Mouse (Mus musculus): Measurements from ENCODE around the gene Scamp4. TPM values are rescaled to one million over a fixed set of nuclear protein-coding genes. Genes with fewer than 3 reads are reported as not detected.
A peak's percentile ranks its signal among the peaks of the same experiment; 100 is the strongest.

Scamp4 gene
- polyA plus RNA-seq, 1 experiment from 2014 or later = 105 TPM

DNA sequence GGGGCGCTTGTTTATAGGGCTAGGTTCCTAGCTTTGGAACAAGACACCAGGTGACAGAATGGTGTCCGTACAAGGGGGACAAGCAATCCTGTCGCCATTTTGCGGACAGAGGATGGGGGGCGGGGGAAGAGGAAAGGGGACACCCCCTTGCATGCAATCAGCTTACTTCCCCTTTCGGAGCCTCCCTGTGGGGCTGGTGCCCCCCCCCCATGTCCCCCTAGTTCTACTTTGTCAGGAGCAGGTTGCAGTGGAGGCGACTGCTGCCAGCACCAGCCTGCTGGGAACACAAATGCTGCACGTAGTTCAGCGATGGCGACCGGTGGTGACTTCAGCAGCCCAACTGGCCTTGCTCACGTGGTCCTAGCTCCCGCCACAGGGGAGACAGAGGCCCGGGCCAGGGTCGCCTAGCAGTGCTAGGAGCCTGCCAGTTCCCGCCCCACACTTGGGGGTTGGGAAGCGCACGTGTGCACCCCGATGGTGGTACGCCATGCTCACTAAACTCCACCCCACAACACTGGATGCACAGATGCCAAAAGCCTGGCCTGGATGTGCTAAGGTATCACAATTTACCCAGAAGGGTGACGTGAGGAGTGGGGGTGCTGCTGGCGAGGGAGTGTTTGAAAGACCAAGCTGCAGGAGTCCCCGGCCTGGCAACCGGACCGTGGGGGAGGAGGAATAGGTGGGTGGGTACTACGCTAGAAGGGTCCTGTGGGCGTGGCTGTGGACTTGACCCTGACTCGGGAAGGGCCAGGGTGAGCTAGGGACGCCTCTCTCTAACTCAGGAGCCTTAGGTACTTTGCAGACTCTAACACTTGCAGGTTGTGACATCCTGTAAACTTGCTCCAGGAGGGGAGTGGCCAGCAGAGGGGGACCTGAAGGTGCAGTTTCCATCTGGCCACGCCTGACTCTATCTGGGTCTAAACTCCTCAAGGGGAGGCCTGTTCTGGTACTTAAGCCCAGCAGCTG is 31.5 kb upstream of the Scamp4 start:
- Histone ChIP-seq H3K4me2 (replicated peaks) (peak overlapping the region; percentile 46), H3K9me3 (no peaks in the 10 kb centered on the region), H3K4me1 (replicated peaks) (peaks cover 67% of the 10 kb centered on the region), H3K9ac (peak overlapping the region; percentile 38), H3K27me3 (replicated peaks) (no peaks in the 10 kb centered on the region), H3K4me3 (replicated peaks) (0 out of 2 replicates have a peak overlapping the region, but pooled peaks have one; percentile 7), H3K36me3 (0 out of 2 replicates have a peak, but pooled peaks cover 2% of the 10 kb centered on the region), H3K27ac (peak overlapping the region; percentile 38; the same call in 1 of the 2 replicates)
- ATAC-seq = peak; percentile 11
- WGBS = 24% methylated on average over 30 of the region's 30 CpGs

DNA sequence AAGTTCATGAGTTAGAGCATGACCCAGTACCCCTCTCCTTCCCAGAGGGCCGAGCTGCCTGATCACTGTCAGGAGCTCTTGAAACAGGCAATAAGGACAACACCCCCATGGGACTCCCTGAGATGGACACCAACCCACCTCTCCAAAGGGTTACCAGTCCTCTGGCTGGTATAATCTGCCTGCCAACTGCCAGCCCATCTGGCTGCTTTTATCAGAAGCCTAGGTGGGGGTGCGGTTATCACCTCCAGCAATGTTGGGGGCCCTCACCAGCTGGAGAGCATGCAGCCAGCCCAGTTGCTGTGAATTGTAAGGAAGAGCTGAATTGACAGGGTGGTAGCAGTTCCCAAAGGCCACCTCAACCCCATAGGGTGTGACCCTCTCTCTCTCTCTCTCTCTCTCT is 30.2 kb upstream of the Scamp4 start:
- no peaks in the 10 kb centered on the region for H3K27me3 ChIP-seq (replicated peaks)
- H3K27ac ChIP-seq = no peak overlapping the region
- H3K9me3 ChIP-seq = no peaks in the 10 kb centered on the region
- peaks cover 62% of the 10 kb centered on the region for H3K4me1 ChIP-seq (replicated peaks)
- 0 out of 2 replicates have a peak, but pooled peaks cover 2% of the 10 kb centered on the region for H3K36me3 ChIP-seq
- no peak overlapping the region for H3K9ac ChIP-seq
- no peak overlapping the region for H3K4me3 ChIP-seq (replicated peaks)
- no peak overlapping the region for H3K4me2 ChIP-seq (replicated peaks)
- 89% methylated on average over 2 of the region's 2 CpGs for WGBS
- ATAC-seq = no peak

- H3K4me2 ChIP-seq (replicated peaks) = no peak overlapping the region
- ATAC-seq = no peak
- no peak overlapping the region for H3K27ac ChIP-seq
- no peaks in the 10 kb centered on the region for H3K27me3 ChIP-seq (replicated peaks)
- no peak overlapping the region for H3K9ac ChIP-seq
- WGBS = 49% methylated on average over 9 of the region's 9 CpGs
- H3K4me1 ChIP-seq (replicated peaks) = peaks cover 67% of the 10 kb centered on the region
- no peaks in the 10 kb centered on the region for H3K9me3 ChIP-seq
- H3K4me3 ChIP-seq (replicated peaks) = no peak overlapping the region
- H3K36me3 ChIP-seq = no peaks in the 10 kb centered on the region
Observed at GRCm38 (mm10) chr10:80573944-80574343, 28.7 kb upstream of the Scamp4 start.

DNA sequence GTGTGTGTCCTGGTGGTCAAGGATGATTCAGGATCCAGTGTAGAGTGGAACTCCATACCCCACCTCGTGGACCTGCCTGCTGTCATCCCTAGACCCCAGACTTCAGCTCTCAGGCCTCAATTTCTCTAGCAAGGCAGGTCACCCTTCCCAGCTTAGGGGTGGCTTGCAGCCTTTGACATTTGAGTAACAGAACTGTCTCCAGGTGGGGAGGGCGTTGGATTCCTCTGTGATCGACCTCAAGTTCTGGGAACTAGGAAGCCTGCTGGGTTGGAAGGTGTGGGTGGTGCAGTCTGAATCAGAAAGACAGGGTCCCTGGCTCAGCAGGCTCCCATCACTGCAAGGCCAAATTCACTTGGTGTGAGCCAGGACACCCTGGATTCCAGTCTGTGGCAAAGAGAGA is 27.8 kb upstream of the Scamp4 start:
- H3K9ac ChIP-seq = peak overlapping the region; percentile 72
- no peak overlapping the region for H3K4me3 ChIP-seq (replicated peaks)

DNA sequence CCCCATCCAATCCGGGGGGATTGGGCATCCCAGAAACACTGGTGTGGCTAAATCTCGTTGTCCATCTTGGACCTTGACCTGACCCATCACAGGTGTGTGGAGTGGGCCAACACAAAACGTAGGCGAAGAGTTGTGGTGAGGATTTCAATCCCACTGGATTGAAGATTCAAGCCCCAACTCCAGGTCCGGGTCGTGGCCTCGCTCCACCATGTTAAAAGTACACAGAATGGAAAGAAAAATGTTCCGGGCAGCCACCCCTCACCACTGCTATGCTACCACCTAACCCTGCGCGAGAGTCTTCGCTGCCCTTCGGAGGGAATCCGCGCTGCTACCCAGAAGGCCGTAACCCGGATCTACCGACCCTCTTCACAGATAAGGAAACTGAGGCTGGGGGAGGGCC is 26.7 kb upstream of the Scamp4 start:
- Histone ChIP-seq H3K27me3 (replicated peaks) (no peaks in the 10 kb centered on the region), H3K27ac (no peak overlapping the region), H3K4me1 (replicated peaks) (peaks cover 56% of the 10 kb centered on the region), H3K9me3 (no peaks in the 10 kb centered on the region), H3K36me3 (no peaks in the 10 kb centered on the region), H3K4me3 (replicated peaks) (peak overlapping the region; percentile 89), H3K4me2 (replicated peaks) (peak overlapping the region; percentile 94), H3K9ac (peak overlapping the region; percentile 72)
- ATAC-seq = no peak
- 11% methylated on average over 17 of the region's 17 CpGs for WGBS

More for the DNA sequence above, 27.8 kb upstream of the Scamp4 start:
- peaks cover 66% of the 10 kb centered on the region for H3K4me1 ChIP-seq (replicated peaks)
- no peaks in the 10 kb centered on the region for H3K9me3 ChIP-seq
- 81% methylated on average over 3 of the region's 3 CpGs for WGBS
- H3K36me3 ChIP-seq = no peaks in the 10 kb centered on the region
- H3K4me2 ChIP-seq (replicated peaks) = peak overlapping the region; percentile 94; the same call in 1 of the 2 replicates
- H3K27ac ChIP-seq = no peak overlapping the region
- no peak for ATAC-seq
- no peaks in the 10 kb centered on the region for H3K27me3 ChIP-seq (replicated peaks)

DNA sequence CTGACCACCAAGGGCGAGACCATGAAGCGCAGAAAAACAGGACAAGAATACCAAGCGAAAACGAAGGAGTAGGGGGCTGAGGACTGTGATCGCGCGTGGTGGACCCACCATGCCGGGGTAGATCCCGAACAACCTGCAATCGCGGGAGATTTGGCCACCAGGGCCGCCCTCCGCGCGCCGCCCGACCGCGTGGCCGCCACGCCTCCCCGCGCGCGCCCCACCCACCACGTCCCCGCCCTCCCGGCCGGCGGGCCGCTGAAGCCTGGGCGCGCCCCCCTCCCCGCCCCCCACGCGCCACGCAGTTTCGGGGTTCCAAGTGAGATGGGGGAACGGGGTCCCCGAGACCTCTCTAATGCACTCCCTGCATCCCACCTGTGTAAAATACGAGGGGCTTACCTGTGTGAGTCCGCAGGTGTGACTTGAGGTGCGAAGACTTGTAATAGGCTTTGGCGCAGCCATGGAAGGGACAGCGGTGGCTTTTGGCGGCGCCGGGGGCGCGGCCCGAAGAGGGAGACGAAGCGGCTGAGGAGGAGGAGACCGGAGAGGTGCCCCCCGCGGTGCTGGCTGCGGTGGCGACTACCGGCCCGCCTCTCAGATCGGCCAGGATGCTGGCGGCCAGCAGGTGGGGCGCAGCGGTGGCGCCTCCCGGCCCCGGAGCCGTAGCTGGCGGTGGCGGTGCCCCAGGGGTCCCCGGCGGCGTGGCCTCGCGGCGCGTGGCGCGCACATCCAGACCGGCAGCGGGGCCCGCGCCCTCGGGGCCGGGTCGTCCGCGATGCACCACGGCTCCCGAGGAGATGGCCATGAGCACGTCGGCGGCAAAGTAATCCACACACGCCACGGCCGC is 26.1 kb upstream of the Scamp4 start:
- Histone ChIP-seq H3K4me2 (replicated peaks) (peak overlapping the region; percentile 94), H3K36me3 (no peaks in the 10 kb centered on the region), H3K4me1 (replicated peaks) (peaks cover 50% of the 10 kb centered on the region), H3K9ac (peak overlapping the region; percentile 72), H3K27me3 (replicated peaks) (no peaks in the 10 kb centered on the region), H3K4me3 (replicated peaks) (peak overlapping the region; percentile 89), H3K27ac (peak overlapping the region; percentile 93), H3K9me3 (no peaks in the 10 kb centered on the region)
- WGBS = under 1% methylated on average over 88 of the region's 96 CpGs
- ATAC-seq = peak; percentile 11

GRCm38 (mm10) chr10:80577195-80578130 is 25.2 kb upstream of the Scamp4 start, which contains the start of gene Klf16:
Klf16 (minus strand) TSS chr10:80577321.
- H3K4me1 ChIP-seq (replicated peaks) = peaks cover 43% of the 10 kb centered on the region
- under 1% methylated on average over 87 of the region's 97 CpGs for WGBS
- H3K4me2 ChIP-seq (replicated peaks) = peak within 1 kb of the TSS; percentile 94
- H3K36me3 ChIP-seq = no peaks in the 10 kb centered on the region
- no peaks in the 10 kb centered on the region for H3K27me3 ChIP-seq (replicated peaks)
- H3K9me3 ChIP-seq = no peaks in the 10 kb centered on the region
- peak within 1 kb of the TSS; percentile 72 for H3K9ac ChIP-seq
- ATAC-seq = peak; percentile 89
- H3K4me3 ChIP-seq (replicated peaks) = peak within 1 kb of the TSS; percentile 89
- H3K27ac ChIP-seq = peak within 1 kb of the TSS; percentile 93

DNA sequence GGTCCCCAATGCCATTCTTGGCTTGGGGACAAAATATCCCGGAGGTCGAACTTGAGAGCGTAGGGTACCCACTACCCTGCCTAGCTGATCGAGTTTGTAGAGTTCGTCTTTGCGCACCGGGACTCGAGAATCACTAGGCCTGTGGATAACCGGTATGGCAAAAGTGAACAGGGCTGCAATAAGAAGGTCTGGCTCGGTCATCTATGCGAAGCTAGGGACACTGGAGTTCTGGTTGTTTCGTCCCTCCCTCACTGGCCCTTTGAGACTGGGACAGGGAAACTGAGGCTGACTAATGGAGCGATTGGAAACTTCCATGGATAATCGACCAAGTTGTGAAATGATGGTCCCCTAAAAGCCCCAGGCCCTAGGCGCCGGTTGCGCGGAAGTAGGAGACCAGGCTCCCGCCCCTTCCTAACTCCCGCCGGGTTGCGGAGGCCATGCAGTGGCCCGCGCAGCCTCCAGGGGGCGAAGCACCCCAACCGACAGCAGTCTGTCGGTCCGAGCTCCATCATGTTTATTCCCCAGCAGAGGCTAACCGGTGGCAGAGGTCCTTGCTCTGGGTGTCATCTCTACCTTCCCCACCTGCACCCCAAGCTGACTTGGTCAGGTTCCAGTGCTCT is 24.4 kb upstream of the Scamp4 start:
- Histone ChIP-seq H3K9ac (peak overlapping the region; percentile 61), H3K4me1 (replicated peaks) (peaks cover 37% of the 10 kb centered on the region), H3K4me3 (replicated peaks) (peak overlapping the region; percentile 89), H3K27ac (peak overlapping the region; percentile 93), H3K4me2 (replicated peaks) (peak overlapping the region; percentile 94), H3K36me3 (peaks cover 2% of the 10 kb centered on the region; the same call in 1 of the 2 replicates), H3K27me3 (replicated peaks) (no peaks in the 10 kb centered on the region), H3K9me3 (no peaks in the 10 kb centered on the region)
- peak; percentile 60 for ATAC-seq
- under 1% methylated on average over 29 of the region's 29 CpGs for WGBS

- ATAC-seq = 0 out of 2 replicates have a peak, but pooled peaks have one; percentile 30
- 9% methylated on average over 8 of the region's 8 CpGs for WGBS
- H3K4me1 ChIP-seq (replicated peaks) = peaks cover 32% of the 10 kb centered on the region
Observed at GRCm38 (mm10) chr10:80578911-80579310, 23.8 kb upstream of the Scamp4 start.

GRCm38 (mm10) chr10:80583047-80583446 is 19.6 kb upstream of the Scamp4 start:
- H3K4me2 ChIP-seq (replicated peaks) = no peak overlapping the region
- H3K9me3 ChIP-seq = no peaks in the 10 kb centered on the region
- ATAC-seq = no peak
- H3K4me3 ChIP-seq (replicated peaks) = no peak overlapping the region
- 80% methylated on average over 5 of the region's 5 CpGs for WGBS
- no peak overlapping the region for H3K9ac ChIP-seq
- H3K27me3 ChIP-seq (replicated peaks) = no peaks in the 10 kb centered on the region
- H3K4me1 ChIP-seq (replicated peaks) = peaks cover 32% of the 10 kb centered on the region
- peaks cover 16% of the 10 kb centered on the region for H3K36me3 ChIP-seq
- H3K27ac ChIP-seq = no peak overlapping the region

More at GRCm38 (mm10) chr10:80578911-80579310, 23.8 kb upstream of the Scamp4 start:
- Histone ChIP-seq H3K4me3 (replicated peaks) (peak overlapping the region; percentile 89; the same call in 1 of the 2 replicates), H3K9ac (peak overlapping the region; percentile 61; the same call in 1 of the 2 replicates), H3K36me3 (peaks cover 9% of the 10 kb centered on the region; the same call in 1 of the 2 replicates), H3K9me3 (no peaks in the 10 kb centered on the region), H3K4me2 (replicated peaks) (peak overlapping the region; percentile 94), H3K27me3 (replicated peaks) (no peaks in the 10 kb centered on the region), H3K27ac (peak overlapping the region; percentile 93)

Measured in intestine, embryonic 15.5 days (tissue).